ENCODE assay signal across 26 mouse cellular contexts in the genomic region with DNA sequence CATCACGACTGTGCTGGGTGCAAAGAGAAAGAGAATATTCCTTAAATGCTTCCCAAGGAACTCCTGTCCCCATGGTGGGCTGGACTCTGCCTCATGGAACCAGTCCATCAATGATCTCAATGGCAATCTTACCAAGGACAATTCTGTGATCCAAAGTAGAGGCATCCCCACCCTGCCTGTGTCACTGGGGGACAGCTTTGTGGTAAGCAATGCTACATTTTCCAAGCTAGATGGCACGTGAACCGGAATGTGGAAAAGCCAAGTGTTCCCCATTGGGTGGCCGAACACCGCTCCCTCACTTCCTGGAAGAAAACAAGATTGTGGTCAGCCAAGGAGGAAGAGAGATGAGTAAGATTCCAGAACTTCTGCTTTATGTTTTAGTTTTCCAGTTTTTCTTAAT.
A peak's percentile ranks its signal among the peaks of the same experiment; 100 is the strongest.
DNase-seq lines count a peak whose midpoint lies in the region; ATAC-seq and TF ChIP-seq lines count a peak whose summit lies in the region.
"Had no signal": no experiment of that assay in that cellular context is flagged by ENCODE, and none has a peak within 500 bp of the region (broad histone marks: within the 10 kb centered on the region; RNA-seq: fewer than 3 reads in every experiment).

No protein-coding gene starts in this region.

- H3K27ac ChIP-seq in gastrocnemius, adult 2 months: no peak overlapping the region
- H3K27ac ChIP-seq in heart, embryonic 12.5 days (ENCODE audit: poor library complexity, severe bottlenecking): no peak overlapping the region
- H3K27ac ChIP-seq in embryonic facial prominence, embryonic 10.5 days (replicated peaks): no peak overlapping the region
- H3K27ac ChIP-seq: embryonic facial prominence, embryonic 12.5 days; embryonic facial prominence, embryonic 15.5 days; heart, embryonic 15.5 days; hindbrain, embryonic 12.5 days; hindbrain, embryonic 15.5 days had no signal

- H3K9ac ChIP-seq in heart, embryonic 12.5 days: no peak overlapping the region
- H3K9ac ChIP-seq: embryonic facial prominence, embryonic 12.5 days; embryonic facial prominence, embryonic 15.5 days; forebrain, postnatal 0 days; heart, embryonic 15.5 days; hindbrain, embryonic 12.5 days; hindbrain, embryonic 15.5 days had no signal

- no peak for ATAC-seq in heart, embryonic 12.5 days (ENCODE audit: insufficient number of reproducible peaks, low FRiP score)
- ATAC-seq: forebrain, embryonic 14.5 days; forebrain, postnatal 0 days; intestine, postnatal 0 days; Patski had no signal

- TF ChIP-seq CTCF in gastrocnemius, adult 2 months (IDR thresholded peaks at IDR 0.05): no peak

- intact Hi-C loops in gastrocnemius, adult 2 months (cut with DNase I): no loop called here

- DNase-seq in gastrocnemius, adult 2 months: peak; percentile 26
- DNase-seq in gastrocnemius, postnatal 4 days (ENCODE audit: low spot score in 2 of 2): no peak
- DNase-seq in heart, adult 8-10 months (ENCODE audit: low spot score): peak; percentile 3
- DNase-seq in gastrocnemius, postnatal 25 days: peak; percentile 28
- DNase-seq in thymus, postnatal 10 days (ENCODE audit: low spot score in 2 of 2): no peak
- no peak for DNase-seq in embryonic facial prominence, embryonic 10.5 days (ENCODE audit: low spot score)
- DNase-seq: adrenal gland, postnatal 10 days; adrenal gland, postnatal 36 days; B cell, adult 2 months; cerebellum, adult 18-20 months; cerebellum, adult 9-10 months; cerebellum, postnatal 14 days; forebrain, postnatal 0 days; kidney, adult 2 months had no signal

- no peak overlapping the region for H3K4me3 ChIP-seq in gastrocnemius, adult 2 months
- no peak overlapping the region for H3K4me3 ChIP-seq in heart, embryonic 12.5 days
- H3K4me3 ChIP-seq in embryonic facial prominence, embryonic 10.5 days: no peak overlapping the region
- H3K4me3 ChIP-seq: embryonic facial prominence, embryonic 12.5 days; embryonic facial prominence, embryonic 15.5 days; heart, embryonic 15.5 days; hindbrain, embryonic 12.5 days; hindbrain, embryonic 15.5 days had no signal

- no peaks in the 10 kb centered on the region for H3K36me3 ChIP-seq in heart, embryonic 12.5 days
- H3K36me3 ChIP-seq in embryonic facial prominence, embryonic 10.5 days (replicated peaks): no peaks in the 10 kb centered on the region
- H3K36me3 ChIP-seq: embryonic facial prominence, embryonic 12.5 days; embryonic facial prominence, embryonic 15.5 days; G1E; heart, embryonic 15.5 days; hindbrain, embryonic 12.5 days; hindbrain, embryonic 15.5 days had no signal

- no peaks in the 10 kb centered on the region for H3K4me1 ChIP-seq in heart, embryonic 12.5 days (replicated peaks)
- no peaks in the 10 kb centered on the region for H3K4me1 ChIP-seq in embryonic facial prominence, embryonic 10.5 days
- H3K4me1 ChIP-seq: embryonic facial prominence, embryonic 12.5 days; embryonic facial prominence, embryonic 15.5 days; heart, embryonic 15.5 days; hindbrain, embryonic 12.5 days; hindbrain, embryonic 15.5 days had no signal

- H3K27me3 ChIP-seq in heart, embryonic 12.5 days (replicated peaks): no peaks in the 10 kb centered on the region
- no peaks in the 10 kb centered on the region for H3K27me3 ChIP-seq in embryonic facial prominence, embryonic 10.5 days (replicated peaks; ENCODE audit: low read depth, poor library complexity, severe bottlenecking)
- H3K27me3 ChIP-seq: CH12.LX; embryonic facial prominence, embryonic 12.5 days; embryonic facial prominence, embryonic 15.5 days; heart, embryonic 15.5 days; hindbrain, embryonic 12.5 days; hindbrain, embryonic 15.5 days; Patski had no signal

- H3K4me2 ChIP-seq in heart, embryonic 12.5 days: no peak overlapping the region
- H3K4me2 ChIP-seq: embryonic facial prominence, embryonic 12.5 days; embryonic facial prominence, embryonic 15.5 days; heart, embryonic 11.5 days; heart, embryonic 15.5 days; hindbrain, embryonic 12.5 days; hindbrain, embryonic 15.5 days had no signal

- WGBS in heart, embryonic 12.5 days: 78% methylated on average over 5 of the region's 5 CpGs
- WGBS in embryonic facial prominence, embryonic 10.5 days: 83% methylated on average over 5 of the region's 5 CpGs

- H3K9me3 ChIP-seq in heart, embryonic 12.5 days (replicated peaks): no peaks in the 10 kb centered on the region
- no peaks in the 10 kb centered on the region for H3K9me3 ChIP-seq in embryonic facial prominence, embryonic 10.5 days
- H3K9me3 ChIP-seq: embryonic facial prominence, embryonic 12.5 days; embryonic facial prominence, embryonic 15.5 days; heart, embryonic 15.5 days; hindbrain, embryonic 12.5 days; hindbrain, embryonic 15.5 days had no signal

Comparison
In these comparisons a context has a peak if more than half of its experiments do, and no peak if none do; other contexts are left out.
1. DNase-seq: peak in gastrocnemius, adult 2 months (single experiment), heart, adult 8-10 months (single experiment) and gastrocnemius, postnatal 25 days (single experiment); none in gastrocnemius, postnatal 4 days (0 of 2), thymus, postnatal 10 days (0 of 2) and embryonic facial prominence, embryonic 10.5 days (single experiment).